Mouse (Mus musculus): Measurements from ENCODE around the gene Borcs6. TPM values are rescaled to one million over a fixed set of nuclear protein-coding genes. Genes with fewer than 3 reads are reported as not detected.

Gene Borcs6
- total RNA-seq, 2 experiments from 2014 or later = 12.6 to 13.9 TPM

DNA sequence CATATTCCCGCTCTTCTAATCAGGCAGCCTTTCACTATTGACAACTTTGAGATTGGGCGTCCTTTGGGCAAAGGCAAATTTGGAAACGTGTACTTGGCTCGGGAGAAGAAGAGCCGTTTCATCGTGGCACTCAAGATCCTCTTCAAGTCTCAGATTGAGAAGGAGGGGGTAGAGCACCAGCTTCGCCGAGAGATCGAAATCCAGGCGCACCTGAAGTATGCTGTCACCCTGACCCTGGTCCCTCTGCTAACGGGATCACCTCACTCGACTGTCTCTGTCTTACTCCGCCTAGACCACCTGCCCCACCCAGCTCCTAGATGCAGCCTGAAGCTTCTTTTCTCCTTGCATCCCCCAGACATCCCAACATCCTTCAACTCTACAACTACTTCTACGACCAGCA is 11.4 kb upstream of the Borcs6 start:
- DNase-seq = no peak

DNA sequence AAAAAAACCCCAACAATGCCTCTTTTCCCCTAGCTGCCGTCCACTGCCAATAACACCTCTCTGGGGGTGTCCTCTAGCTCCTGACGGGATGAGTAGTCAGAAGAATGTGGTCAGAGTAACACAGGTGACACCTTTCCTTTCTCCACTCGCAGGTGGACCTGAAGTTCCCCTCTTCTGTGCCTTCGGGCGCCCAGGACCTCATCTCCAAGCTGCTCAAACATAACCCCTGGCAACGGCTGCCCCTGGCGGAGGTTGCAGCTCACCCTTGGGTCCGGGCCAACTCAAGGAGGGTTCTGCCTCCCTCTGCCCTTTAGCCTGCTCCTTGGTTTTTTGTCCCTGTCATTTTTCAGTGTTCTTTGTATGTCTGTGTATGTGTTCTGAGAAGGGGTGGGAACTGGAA is 8.8 kb upstream of the Borcs6 start:
- DNase-seq = no peak

DNA sequence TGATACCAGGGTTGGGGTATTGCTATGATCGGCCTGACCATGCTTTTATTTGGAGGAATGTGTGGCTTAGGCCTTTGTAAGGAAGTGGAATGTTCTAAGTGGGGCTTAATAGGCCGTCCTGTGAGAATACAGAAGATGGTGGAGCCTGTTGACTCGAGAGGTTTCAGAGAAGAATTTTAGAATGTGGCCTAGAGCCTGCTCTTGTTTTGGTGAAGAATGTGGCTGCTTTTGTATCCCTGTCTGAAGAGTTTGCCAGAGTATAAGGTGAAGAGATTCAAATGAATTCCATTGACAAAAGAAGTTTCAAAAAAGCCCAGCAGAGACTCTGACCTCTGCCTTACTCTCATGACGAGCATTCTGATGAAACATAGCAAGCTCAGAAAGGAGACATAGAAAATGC is 7.7 kb upstream of the Borcs6 start:
- DNase-seq = no peak

DNA sequence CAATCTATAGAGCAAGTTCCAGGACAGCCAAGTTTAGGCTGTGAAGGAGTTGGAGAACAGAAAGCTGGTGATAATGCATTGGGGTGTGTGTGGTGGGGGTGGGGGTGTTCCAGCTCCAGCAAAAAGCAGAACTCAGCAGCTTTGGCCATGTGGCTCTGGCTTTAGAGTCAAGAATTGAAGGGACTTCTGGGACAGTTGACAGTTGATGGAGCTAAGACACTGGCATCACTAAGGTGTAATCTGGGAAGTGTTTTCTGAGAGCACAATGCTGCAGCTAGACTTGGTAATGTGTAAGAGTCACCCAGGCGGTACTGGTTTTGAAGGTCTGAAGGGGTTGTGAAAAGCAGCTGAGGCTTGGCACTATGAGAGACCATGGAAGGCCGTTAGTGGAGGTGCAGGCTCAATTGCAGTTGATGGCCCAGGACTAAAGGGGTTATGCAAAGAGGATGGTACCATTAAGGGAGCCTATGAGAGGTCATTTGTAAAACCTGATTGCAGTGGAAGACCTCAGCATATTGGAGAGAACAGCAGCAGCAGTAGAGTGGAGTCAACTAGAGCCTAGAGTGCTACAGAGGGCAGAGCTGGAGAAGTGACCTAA is 6.6 kb upstream of the Borcs6 start:
- no peak for DNase-seq

DNA sequence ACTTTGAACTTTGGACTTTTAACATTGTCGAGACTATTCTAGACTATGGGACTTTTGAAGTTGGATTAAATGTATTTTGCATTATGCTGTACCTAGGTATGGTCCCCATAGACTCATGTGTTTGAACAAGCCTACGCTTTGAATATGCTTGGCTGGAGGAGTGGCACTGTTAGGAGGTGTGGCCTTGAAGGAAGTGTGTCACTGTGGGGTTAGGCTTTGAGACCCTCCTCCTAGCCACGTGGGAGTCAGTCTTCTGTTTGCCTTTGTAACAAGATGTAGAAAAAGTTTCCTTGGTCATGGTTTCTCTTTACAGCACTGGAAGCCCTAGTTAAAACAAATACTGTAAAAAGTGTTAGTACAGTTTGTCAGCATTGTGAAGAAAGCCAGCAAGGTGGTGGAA is 5.7 kb upstream of the Borcs6 start:
- DNase-seq = no peak

DNA sequence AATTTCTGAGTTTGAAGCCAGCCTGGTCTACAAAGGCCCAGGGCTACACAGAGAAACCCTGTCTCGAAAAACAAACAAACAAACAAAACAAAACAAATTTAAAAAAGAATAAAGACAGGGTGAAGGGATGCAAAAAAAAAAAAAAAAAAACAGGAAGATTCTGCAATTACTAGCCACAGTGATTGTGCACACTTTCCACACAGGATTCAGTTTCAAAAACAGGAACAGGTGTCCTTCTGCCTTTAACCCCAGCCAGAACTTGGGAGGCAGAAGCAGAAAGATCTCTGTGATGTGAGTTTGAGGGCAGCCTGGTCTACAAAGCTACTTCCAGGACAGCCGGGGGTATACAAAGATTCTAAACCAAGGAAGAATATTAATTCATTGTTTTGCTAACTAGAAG is 1.3 kb upstream of the Borcs6 start:
- DNase-seq = no peak

DNA sequence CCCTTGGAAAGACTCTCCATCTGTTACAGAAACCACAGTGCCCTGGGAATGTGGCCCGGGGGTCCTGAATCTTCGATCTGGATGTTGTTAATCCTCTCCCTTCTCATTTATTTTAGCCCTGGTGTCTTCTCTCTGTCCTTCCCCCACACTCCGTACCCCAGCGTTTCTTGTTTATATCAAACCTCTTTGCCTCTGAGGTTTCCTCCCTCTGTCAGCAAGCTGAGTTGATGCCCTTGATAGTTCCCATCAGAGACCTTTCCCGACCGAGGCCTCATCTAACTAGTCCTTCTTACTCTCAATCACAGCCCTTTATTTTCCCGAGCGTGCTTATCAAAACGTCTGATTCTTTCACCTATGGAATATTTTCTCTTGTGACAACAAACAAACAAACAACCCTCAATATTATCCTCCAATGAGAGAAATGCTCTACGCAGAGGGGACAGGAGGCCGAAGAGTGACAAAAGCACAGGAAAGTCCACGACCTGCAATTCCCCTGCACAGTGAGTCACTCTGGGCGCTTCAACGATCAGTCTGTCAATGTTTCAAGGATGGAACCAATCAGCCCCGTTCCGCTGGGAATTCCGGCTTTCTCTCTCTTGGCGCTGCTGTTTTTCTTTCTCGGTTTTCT is 674 bp upstream of the Borcs6 start:
- DNase-seq = no peak

DNA sequence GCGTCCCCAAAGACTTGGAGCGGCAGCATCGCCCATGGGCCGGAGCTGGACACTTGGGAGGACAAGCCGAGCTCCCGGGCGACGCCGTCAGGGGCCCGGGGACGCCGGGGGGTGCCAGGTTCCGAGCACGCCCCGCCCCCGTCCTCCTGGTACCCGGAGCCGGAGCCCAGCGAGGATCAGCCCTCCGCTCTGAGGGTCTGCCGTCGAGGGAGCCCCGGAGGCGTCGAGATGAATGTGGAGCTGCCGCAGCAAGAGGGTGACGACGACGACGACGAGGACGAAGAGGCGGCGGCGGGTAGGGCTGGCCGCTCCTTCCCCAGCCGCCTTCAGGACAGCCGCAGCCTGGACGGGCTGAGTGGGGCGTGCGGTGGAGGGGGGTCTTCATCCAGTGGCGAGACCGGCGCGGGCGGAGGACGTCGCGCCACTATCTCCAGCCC is 476 bp downstream of the Borcs6 start:
- DNase-seq = peak; percentile 67

DNA sequence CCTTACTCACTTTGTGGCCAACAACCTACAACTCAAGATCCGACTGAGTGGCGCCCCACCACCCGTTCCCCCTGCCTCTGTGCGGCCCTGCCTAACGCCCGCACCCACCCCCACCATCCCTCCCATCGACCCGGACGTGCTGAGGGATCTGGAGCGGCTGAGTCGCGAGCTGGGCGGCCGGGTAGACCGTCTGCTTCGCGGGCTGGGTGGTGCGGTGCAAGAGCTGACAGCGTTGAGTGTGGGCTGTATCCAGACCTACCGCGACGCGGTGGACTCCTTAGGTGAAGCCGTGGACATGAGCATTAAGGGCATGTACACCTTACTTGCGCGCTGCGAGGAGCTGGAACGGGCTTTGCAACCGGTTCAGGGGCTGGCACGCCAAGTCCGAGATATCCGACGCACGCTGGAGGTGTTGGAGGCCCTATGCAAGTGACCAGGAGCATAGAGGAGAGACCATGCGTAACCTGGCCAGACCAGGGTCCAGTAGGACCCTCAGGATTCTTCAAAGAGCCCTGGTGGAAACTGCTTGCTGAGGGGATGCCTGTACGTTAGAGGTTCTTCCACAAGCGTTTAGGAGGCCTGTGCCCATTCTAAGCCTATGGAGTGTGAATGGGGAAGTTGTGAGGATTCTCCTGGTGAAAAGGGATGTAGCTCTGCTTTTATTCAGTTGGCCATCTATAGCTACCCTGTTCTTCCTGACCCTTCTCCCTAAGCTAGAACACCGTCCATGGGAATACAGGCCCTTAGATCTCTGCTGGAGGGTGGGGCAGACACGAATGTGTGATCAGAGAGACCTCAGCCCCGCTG is 1.1 kb downstream of the Borcs6 start:
- no peak for DNase-seq

DNA sequence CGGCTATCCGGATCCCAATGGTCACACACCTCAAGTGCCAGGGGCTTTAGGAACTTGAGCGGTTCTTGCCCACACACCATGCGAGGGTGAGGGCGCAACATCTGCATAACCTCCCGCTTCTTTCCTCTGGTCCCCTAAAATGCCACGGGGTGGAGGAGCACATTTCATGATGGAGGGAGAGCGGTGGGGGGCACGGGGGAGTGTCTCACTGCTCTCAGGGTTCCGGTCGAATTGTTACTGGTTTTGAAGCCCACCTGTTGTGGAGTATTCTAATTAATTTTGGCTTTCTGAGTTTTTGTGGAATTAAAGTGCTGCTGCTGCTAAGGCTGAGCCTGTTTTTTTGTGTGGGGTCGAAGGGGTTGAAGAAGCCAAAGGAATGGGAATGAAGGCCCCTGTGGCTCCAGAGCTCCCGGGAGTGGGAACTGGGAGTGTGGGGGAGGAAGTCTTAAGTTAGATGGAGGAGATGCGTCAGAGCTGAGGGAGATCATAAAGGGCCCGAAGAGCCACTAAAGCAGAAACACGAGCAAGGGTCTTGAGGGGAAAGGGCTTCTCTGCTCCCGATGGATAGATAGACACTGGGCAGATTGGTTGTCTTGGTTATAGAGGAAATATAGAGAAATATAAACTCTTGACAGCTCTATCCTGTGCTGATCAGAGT is 1.9 kb downstream of the Borcs6 start:
- no peak for DNase-seq

DNA sequence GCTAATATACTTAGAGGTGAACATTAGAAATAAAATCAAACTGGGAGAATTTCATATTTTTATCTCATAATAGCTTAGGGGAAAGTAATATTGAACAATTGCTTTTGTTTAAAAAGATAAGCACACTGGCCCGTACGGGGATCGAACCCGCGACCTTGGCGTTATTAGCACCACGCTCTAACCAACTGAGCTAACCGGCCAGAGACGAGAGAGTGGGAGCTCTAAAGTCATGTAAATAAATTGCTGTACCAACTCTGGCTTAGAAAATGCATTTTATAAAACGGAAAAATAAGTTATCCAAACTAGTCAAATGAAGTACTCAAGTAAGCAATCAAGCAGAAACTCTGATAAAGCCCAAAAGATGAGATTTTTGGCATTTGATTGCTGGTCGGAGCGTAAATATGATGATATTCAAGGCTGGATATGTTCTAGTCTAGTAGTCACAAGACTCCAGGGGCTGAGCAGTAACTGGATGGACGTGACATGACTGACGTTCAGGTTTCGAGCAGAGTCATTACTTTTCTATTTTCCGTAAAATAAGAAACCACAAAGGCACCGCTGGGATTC is 2.8 kb downstream of the Borcs6 start:
- DNase-seq = peak; percentile 69

DNA sequence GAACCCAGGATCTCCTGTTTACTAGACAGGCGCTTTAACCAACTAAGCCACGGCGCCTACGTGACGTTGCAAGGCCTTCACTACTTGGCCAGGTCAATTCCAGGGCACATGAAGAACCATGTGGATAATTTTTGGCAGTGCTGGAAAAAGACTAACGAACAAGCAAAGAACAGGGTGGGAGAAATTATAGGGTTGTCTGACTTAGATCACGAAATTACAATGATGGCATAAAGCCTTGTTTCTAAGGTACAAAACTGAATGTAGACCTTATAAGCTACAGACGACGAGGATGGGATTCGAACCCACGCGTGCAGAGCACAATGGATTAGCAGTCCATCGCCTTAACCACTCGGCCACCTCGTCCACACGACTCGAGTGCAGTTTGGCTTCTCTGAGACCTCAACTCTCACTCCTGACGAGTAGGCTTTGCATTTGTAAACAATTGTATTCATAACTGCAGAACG is 3.3 kb downstream of the Borcs6 start:
- peak; percentile 92 for DNase-seq

DNA sequence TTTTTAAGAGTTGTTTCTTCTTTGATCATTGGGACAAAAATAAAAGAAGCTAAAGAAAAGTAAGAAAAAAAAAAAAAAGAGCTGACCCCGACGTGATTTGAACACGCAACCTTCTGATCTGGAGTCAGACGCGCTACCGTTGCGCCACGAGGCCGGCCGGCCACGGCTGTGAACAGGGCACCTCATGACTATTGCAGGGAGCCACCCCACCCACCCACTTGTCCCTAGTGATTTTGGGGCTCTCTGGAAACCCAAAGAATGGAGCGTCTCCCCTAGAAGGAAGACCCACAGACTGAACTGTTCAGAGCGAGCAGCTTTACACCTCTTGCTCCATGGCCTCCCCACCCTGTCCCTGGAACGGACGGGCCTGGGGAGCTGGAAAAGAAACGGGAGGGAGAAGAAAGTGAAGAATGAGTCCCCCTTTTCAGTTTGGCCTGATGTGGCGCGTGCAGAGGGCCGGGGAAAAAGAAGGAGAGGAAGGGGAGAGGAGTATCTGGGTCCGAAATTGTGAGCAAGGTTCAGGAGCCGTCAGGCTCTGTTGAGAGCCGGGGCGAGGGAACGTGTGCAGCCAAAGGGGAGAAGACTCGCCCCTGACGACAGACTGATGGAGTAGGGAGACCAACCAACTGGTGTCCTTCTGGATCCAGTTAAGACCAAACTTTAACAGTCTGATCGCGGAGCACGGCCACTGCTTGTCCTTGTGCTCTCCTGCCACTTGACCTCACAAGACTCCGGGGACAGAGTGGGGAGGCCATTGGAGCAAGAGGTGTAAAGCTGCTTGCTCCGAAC is 4.1 kb downstream of the Borcs6 start:
- peak; percentile 94 for DNase-seq

DNA sequence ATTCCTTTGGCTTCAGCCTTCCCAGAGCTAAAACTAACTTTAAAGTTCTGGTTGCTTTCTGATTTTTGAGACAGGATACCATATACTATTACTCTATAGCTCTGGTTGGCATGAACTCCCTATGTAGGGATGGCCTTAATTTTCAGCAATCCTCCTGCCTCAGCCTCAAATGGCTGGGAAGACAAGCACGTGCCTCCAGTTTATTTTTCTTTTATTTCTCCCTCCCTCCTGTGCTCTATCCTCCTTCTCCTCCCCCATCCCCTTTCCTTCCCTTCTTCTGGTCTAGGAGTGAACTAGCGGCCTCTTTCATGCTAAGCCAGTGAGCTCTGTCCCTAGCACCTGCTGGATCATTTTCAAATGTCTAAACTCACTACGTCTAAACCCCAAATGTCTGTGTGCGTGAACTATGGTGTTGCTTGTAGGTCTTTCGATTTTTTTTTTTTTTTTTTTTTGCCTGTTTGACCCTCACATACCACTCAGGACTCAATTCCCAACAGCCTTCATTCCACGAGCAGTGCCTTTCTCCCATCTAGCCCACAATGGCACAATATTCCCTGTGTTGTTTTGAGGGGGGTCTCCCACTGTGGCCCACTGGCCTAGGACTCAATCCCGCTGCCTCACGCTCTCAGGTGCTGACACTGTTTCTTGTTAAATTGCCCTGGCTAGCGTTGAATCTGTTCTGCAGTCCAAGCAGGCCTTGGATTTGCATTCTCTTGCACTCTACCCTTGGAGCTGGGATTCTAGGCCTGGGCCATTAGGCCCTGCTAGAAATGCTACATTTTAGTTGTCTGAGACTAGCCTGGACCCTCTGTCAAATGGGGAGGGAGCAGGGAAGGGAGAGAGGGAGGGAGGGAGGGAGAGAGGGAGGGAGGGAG is 5.0 kb downstream of the Borcs6 start:
- no peak for DNase-seq

DNA sequence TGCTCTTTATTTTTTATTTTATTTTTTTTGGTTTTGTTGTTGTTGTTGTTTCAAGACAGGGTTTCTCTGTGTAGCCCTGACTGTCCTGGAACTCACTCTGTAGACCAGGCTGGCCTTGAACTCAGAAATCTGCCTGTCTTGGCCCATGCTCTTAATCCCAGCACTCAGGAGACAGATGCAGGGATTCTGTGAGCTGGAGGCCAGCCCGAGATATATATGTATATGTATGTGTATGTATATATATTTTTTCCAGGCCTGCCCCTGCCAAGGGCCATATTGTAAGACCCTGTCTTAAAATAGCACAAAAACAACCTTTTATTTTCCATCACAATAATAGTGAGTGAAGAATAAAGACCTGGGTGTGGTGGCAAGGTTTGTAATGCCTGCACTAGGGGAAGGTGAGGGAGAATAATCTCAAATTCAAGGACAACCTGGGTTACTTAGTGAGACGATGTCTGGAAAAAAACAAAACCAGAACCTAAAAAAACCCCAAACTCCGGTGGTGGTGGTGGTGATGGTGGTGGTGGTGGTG is 5.9 kb downstream of the Borcs6 start:
- no peak for DNase-seq

DNA sequence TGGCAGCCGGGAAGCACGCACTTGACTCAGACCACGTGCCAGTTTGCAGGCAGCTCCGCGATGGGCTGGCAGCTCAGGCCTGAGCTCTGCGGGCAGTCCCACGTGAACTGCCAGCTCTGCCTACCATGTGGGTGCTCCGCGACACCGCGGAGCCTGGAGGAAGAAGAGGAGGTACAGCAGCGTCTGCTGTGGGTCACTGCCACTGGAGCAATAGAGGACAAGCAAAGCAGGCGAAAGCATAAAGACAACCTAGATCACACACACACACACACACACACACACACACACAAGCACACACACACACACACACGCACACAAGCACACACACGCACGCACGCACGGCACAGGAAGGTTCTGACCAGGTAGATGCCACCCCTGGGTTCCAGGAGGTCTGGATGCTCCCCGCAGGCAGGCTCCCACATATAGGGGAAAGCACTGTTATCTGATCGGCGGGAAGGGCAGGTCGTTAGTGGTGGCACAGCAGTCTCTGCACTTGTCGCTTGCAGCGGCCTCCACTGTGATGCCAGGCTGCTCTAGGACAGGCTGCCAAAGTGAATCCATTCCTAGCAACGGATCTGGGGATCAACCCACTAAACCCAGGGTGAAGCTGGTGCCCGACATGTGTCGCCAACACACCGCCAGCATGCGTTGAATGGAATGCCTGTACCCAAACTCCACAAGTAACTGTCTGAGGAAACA is 6.8 kb downstream of the Borcs6 start:
- no peak for DNase-seq

DNA sequence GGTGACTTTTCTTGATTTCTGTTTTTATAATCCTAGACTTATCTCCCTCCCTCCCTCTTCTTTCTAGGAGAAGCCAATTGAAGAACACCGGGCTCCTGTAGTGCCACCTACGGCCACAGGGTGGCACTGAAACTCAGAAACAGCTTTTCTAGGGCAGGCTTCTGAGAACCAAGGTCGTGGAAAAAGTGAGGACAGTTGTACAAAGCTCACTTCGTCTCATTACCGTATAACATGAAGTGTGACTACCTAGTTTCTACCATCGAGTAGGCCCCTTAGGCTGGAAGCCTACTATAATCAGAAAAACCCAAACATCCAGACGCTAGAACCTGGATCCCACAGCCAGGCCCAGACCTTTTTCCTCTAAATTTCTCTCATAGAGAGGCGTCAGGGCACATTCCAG is 7.4 kb downstream of the Borcs6 start:
- peak; percentile 84 for DNase-seq

DNA sequence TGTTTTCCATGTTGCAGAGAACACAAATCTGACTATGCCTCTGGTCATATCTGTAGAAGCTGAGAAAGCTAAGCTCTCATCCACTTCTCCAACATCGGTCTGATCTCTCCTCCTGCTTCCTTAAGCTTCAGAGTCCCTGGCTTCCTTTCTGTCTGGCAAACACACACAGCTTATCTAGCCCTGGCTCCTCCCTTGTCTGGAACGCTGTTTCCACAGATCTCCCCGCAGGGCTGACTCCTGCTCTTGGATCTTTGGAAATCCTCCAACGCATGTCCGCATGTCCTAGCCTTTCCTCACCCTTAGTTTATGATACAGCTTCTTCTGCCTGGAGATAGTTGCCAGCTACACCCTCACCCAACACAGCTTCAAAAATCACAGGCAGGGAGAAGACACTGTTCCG is 8.1 kb downstream of the Borcs6 start:
- DNase-seq = no peak

DNA sequence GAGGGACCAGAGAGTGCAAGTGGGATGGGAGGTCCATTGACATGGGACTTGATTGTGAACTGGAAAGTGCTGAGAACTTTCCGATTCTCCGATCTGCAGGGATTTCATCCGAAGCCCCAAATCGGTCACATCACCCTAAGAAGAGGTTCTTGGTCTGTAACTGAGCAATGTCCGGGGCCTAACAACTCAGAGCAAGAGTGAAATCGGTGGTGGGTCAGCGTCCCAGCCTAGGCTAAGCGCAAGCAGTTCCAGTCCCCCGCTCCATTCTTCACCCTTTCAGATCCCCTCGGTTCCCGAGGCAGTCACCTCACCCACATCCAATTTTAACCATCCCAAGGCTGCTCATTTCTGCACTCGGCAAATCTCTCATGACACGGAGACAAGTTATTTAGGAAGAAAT is 10.6 kb downstream of the Borcs6 start:
- DNase-seq = no peak

All from gastrocnemius, postnatal 10 days (tissue).